Mouse (Mus musculus): ENCODE measurements around the gene Cnot10. TPM values are rescaled to one million over a fixed set of nuclear protein-coding genes. Genes with fewer than 3 reads are reported as not detected.

The Cnot10 gene
- total and polyA plus RNA-seq, 3 experiments = 42.4 to 143 (median 46.9) TPM

GRCm38 (mm10) chr9:114568682-114569474 lies 71.1 kb downstream of the Cnot10 start:
- no peak overlapping the region for H3K27ac ChIP-seq (ENCODE audit: control insufficient read depth, low read depth, low read length)
- H3K27me3 ChIP-seq (ENCODE audit: control insufficient read depth in 1 of 2, insufficient read depth in 2 of 2, low read length in 2 of 2) = no peaks in the 10 kb centered on the region
- H3K4me3 ChIP-seq (ENCODE audit: control insufficient read depth in 1 of 2, insufficient read depth in 1 of 2, low read depth in 2 of 2, low read length in 2 of 2) = no peak overlapping the region
- DNase-seq (ENCODE audit: low read depth, low spot score) = no peak
- H3K36me3 ChIP-seq (ENCODE audit: control insufficient read depth in 1 of 2, insufficient read depth in 2 of 2, low read length in 2 of 2) = no peaks in the 10 kb centered on the region
- H3K9me3 ChIP-seq (replicated peaks; ENCODE audit: insufficient read depth, low read length) = no peaks in the 10 kb centered on the region
- TF ChIP-seq MXI1 (IDR thresholded peaks at IDR 0.05; ENCODE audit: low read depth, low read length) (no peak), ZKSCAN1 (IDR thresholded peaks at IDR 0.05; ENCODE audit: low read depth, low read length) (no peak), CHD1 (IDR thresholded peaks at IDR 0.05; ENCODE audit: low read depth, low read length) (no peak), HCFC1 (IDR thresholded peaks at IDR 0.05; ENCODE audit: low read depth, low read length) (no peak), BHLHE40 (IDR thresholded peaks at IDR 0.05; ENCODE audit: borderline replicate concordance, low read depth, low read length) (no peak), KAT2A (conservative IDR thresholded peaks at IDR 0.05; ENCODE audit: low read depth, low read length) (no peak), TBP (IDR thresholded peaks at IDR 0.05; ENCODE audit: low read depth, low read length) (no peak), MYB (IDR thresholded peaks at IDR 0.05; ENCODE audit: low read depth, low read length) (no peak), MAX (IDR thresholded peaks at IDR 0.05; ENCODE audit: low read length) (no peak), ZMIZ1 (IDR thresholded peaks at IDR 0.05; ENCODE audit: low read depth, low read length) (no peak), POLR2AphosphoS2 (IDR thresholded peaks at IDR 0.05; ENCODE audit: low read length) (no peak), GABPA (IDR thresholded peaks at IDR 0.05; ENCODE audit: low read depth, low read length) (no peak), CTCF (IDR thresholded peaks at IDR 0.05 in 2 of 3, conservative IDR thresholded peaks at IDR 0.05 in 1 of 3; ENCODE audit: control insufficient read depth in 1 of 3, insufficient read depth in 1 of 3, low read depth in 2 of 3, low read length in 3 of 3, poor library complexity in 1 of 3, severe bottlenecking in 1 of 3) (no peak), USF1 (IDR thresholded peaks at IDR 0.05; ENCODE audit: low read depth, low read length) (no peak), E2F4 (IDR thresholded peaks at IDR 0.05; ENCODE audit: borderline replicate concordance, low read depth, low read length) (no peak), RCOR1 (IDR thresholded peaks at IDR 0.05; ENCODE audit: low read depth, low read length) (no peak), USF2 (IDR thresholded peaks at IDR 0.05; ENCODE audit: borderline replicate concordance in 1 of 2, insufficient read depth in 1 of 2, low read depth in 1 of 2, low read length in 2 of 2) (no peak)
- no peak overlapping the region for H3K9ac ChIP-seq (ENCODE audit: control insufficient read depth, low read depth, low read length, poor library complexity, severe bottlenecking)
- no peaks in the 10 kb centered on the region for H3K79me2 ChIP-seq (ENCODE audit: control insufficient read depth, insufficient read depth, low read length, poor library complexity)
- H3K4me1 ChIP-seq (ENCODE audit: control insufficient read depth in 1 of 2, insufficient read depth in 2 of 2, low read length in 2 of 2) = no peaks in the 10 kb centered on the region

- Histone ChIP-seq H3K36me3 (ENCODE audit: control insufficient read depth in 1 of 2, insufficient read depth in 2 of 2, low read length in 2 of 2) (no peaks in the 10 kb centered on the region), H3K9ac (ENCODE audit: control insufficient read depth, low read depth, low read length, poor library complexity, severe bottlenecking) (no peak overlapping the region), H3K79me2 (ENCODE audit: control insufficient read depth, insufficient read depth, low read length, poor library complexity) (no peaks in the 10 kb centered on the region), H3K27me3 (ENCODE audit: control insufficient read depth in 1 of 2, insufficient read depth in 2 of 2, low read length in 2 of 2) (no peaks in the 10 kb centered on the region), H3K4me1 (ENCODE audit: control insufficient read depth in 1 of 2, insufficient read depth in 2 of 2, low read length in 2 of 2) (no peaks in the 10 kb centered on the region), H3K4me3 (ENCODE audit: control insufficient read depth in 1 of 2, insufficient read depth in 1 of 2, low read depth in 2 of 2, low read length in 2 of 2) (no peak overlapping the region), H3K27ac (ENCODE audit: control insufficient read depth, low read depth, low read length) (no peak overlapping the region), H3K9me3 (replicated peaks; ENCODE audit: insufficient read depth, low read length) (no peaks in the 10 kb centered on the region)
- no peak for TF ChIP-seq MXI1 (IDR thresholded peaks at IDR 0.05; ENCODE audit: low read depth, low read length)
- no peak for TF ChIP-seq RAD21 (IDR thresholded peaks at IDR 0.05; ENCODE audit: low read depth, low read length)
- TF ChIP-seq MEF2A (IDR thresholded peaks at IDR 0.05; ENCODE audit: extremely low read depth, insufficient replicate concordance, low read depth, low read length, poor library complexity, severe bottlenecking) = no peak
- TF ChIP-seq CTCF (IDR thresholded peaks at IDR 0.05 in 2 of 3, conservative IDR thresholded peaks at IDR 0.05 in 1 of 3; ENCODE audit: control insufficient read depth in 1 of 3, insufficient read depth in 1 of 3, low read depth in 2 of 3, low read length in 3 of 3, poor library complexity in 1 of 3, severe bottlenecking in 1 of 3) = no peak
- TF ChIP-seq POLR2AphosphoS5 (IDR thresholded peaks at IDR 0.05; ENCODE audit: borderline replicate concordance, low read depth, low read length) = no peak
- no peak for TF ChIP-seq ZC3H11A (IDR thresholded peaks at IDR 0.05; ENCODE audit: low read depth, low read length)
- no peak for TF ChIP-seq MAZ (IDR thresholded peaks at IDR 0.05; ENCODE audit: low read depth, low read length)
- no peak for TF ChIP-seq MAFK (IDR thresholded peaks at IDR 0.05; ENCODE audit: borderline replicate concordance, low read depth, low read length)
- TF ChIP-seq GATA1 (IDR thresholded peaks at IDR 0.05; ENCODE audit: low read depth, low read length) = no peak
- no peak for TF ChIP-seq POLR2A (IDR thresholded peaks at IDR 0.05; ENCODE audit: control insufficient read depth in 1 of 2, insufficient read depth in 1 of 2, low read depth in 1 of 2, low read length in 2 of 2, poor library complexity in 1 of 2)
- no peak for TF ChIP-seq TBP (IDR thresholded peaks at IDR 0.05; ENCODE audit: low read depth, low read length)
- no peak for TF ChIP-seq USF2 (IDR thresholded peaks at IDR 0.05; ENCODE audit: borderline replicate concordance in 1 of 2, insufficient read depth in 1 of 2, low read depth in 1 of 2, low read length in 2 of 2)
- no peak for TF ChIP-seq TCF12 (IDR thresholded peaks at IDR 0.05; ENCODE audit: low read depth, low read length)
- DNase-seq (ENCODE audit: low read depth, low spot score) = no peak
Observed at GRCm38 (mm10) chr9:114564667-114565066, 75.3 kb downstream of the Cnot10 start.
